Mouse (Mus musculus) layer of hippocampus, postnatal 25 days (tissue): Measurements from ENCODE around the gene Irf2bp1. TPM values are rescaled to one million over a fixed set of nuclear protein-coding genes. Genes with fewer than 3 reads are reported as not detected.

ENCODE experiments used
- total RNA-seq, 2 experiments: library from RNA; stranded (reverse); gene quantifications; 2 replicates each; pipeline ENCODE4 v1.2.3; 2021

Irf2bp1 gene
- total RNA-seq, 2 experiments from 2014 or later: 51.7 to 53.5 TPM

Other genes with a start within 250 kb of the Irf2bp1 start
- gene Psg19, start 205.5 kb upstream of the Irf2bp1 start, total RNA-seq: not detected
- not detected for gene Psg17, start 182.4 kb upstream of the Irf2bp1 start, total RNA-seq
- 1 to 10 TPM; 1.9 to 2.2 TPM for gene Mill2, start 164.1 kb upstream of the Irf2bp1 start, total RNA-seq
- 10 to 100 TPM in 1 of 2 experiments, 1 to 10 TPM in 1; 8.6 to 17.9 TPM for gene Pglyrp1, start 132.7 kb upstream of the Irf2bp1 start, total RNA-seq
- gene Ccdc61, start 93.6 kb upstream of the Irf2bp1 start, total RNA-seq: 10 to 100 TPM in 1 of 2 experiments, 1 to 10 TPM in 1; 9.5 to 13.5 TPM
- gene Nova2, start 78.2 kb upstream of the Irf2bp1 start, total RNA-seq: 10 to 100 TPM; 69.2 to 93.3 TPM
- under 1 TPM; 0.17 to 0.70 TPM for gene Nanos2, start 16.6 kb upstream of the Irf2bp1 start, total RNA-seq
- gene Mypop, start 12.8 kb upstream of the Irf2bp1 start, total RNA-seq: 10 to 100 TPM; 44.9 to 48.3 TPM
- gene Foxa3, start 19.5 kb downstream of the Irf2bp1 start, total RNA-seq: not detected
- 100 to 1,000 TPM; 111 to 113 TPM for gene Sympk, start 20.3 kb downstream of the Irf2bp1 start, total RNA-seq
- under 1 TPM in 1 of 2 experiments, not detected in 1; 0.10 TPM for gene Rsph6a, start 50.6 kb downstream of the Irf2bp1 start, total RNA-seq
- 100 to 1,000 TPM; 151 to 152 TPM for gene Dmwd, start 72.2 kb downstream of the Irf2bp1 start, total RNA-seq
- 10 to 100 TPM; 26.7 to 39.3 TPM for gene Dmpk, start 79.8 kb downstream of the Irf2bp1 start, total RNA-seq
- 1 to 10 TPM; 1.8 to 2.6 TPM for gene Six5, start 90.5 kb downstream of the Irf2bp1 start, total RNA-seq
- under 1 TPM; 0.42 to 0.49 TPM for gene Gm4969, start 114.3 kb downstream of the Irf2bp1 start, total RNA-seq
- gene Fbxo46, start 115.8 kb downstream of the Irf2bp1 start, total RNA-seq: 10 to 100 TPM; 13.2 to 14.2 TPM
- gene Qpctl, start 145.2 kb downstream of the Irf2bp1 start, total RNA-seq: 10 to 100 TPM; 17.9 to 19.7 TPM
- 10 to 100 TPM; 72.4 to 84.8 TPM for gene Snrpd2, start 145.7 kb downstream of the Irf2bp1 start, total RNA-seq
- under 1 TPM; 0.37 to 0.77 TPM for gene Gipr, start 162.1 kb downstream of the Irf2bp1 start, total RNA-seq
- gene Eml2, start 172.4 kb downstream of the Irf2bp1 start, total RNA-seq: 100 to 1,000 TPM; 157 to 164 TPM
- gene Gpr4, start 208.5 kb downstream of the Irf2bp1 start, total RNA-seq: 1 to 10 TPM; 2.2 to 2.5 TPM
- gene Opa3, start 224.3 kb downstream of the Irf2bp1 start, total RNA-seq: 10 to 100 TPM; 36.5 to 41.5 TPM